Mouse (Mus musculus) lung, postnatal 14 days (tissue): ENCODE data around the gene Ppt1.

Source experiments
- DNase-seq: peaks from one replicate; pipeline ENCODE4 v3.0.0; 2021

The Ppt1 gene

GRCm38 (mm10) chr4:122871269-122871668 is 35.2 kb downstream of the Ppt1 start:
- no peak for DNase-seq

DNA sequence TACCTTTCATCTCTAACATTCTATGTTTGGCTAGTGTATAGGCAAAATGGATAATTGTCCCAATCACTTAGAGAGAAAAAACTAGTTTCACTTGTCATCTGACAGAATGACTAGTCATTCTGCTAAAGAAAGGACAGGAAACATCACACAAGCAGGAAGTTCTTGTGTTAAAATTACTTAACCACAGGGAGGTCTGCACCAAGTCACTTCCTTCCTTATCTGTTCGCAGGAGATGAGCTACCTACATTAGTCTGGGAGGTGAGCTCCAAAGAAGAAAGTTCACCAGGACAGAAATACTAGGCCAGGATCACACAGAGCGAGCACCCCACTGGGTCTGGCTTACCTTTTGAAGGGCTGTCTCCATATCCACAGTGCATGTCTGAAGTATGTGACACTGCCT is 35.9 kb downstream of the Ppt1 start:
- DNase-seq = no peak

- no peak for DNase-seq
These were observed 37.0 kb downstream of the Ppt1 start for GRCm38 (mm10) chr4:122873003-122873402.

DNA sequence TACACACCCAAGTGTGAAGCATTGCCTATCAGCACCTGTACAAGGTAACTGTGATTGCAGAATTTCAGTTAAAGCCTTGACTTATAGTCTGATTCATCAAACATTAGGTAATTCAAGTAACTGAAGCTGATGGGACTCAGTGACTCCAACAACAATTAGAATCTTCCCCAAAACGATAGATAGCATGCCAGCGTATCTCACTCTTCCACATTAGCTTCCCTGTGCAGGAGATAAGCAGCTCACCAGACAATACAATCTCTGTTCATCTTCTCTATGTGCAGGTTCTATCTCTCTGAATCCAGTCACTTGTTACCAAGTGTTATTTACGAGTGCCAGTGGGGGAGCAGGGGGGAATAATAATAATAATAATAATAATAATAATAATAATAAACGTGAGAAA is 37.5 kb downstream of the Ppt1 start:
- DNase-seq = no peak

DNA sequence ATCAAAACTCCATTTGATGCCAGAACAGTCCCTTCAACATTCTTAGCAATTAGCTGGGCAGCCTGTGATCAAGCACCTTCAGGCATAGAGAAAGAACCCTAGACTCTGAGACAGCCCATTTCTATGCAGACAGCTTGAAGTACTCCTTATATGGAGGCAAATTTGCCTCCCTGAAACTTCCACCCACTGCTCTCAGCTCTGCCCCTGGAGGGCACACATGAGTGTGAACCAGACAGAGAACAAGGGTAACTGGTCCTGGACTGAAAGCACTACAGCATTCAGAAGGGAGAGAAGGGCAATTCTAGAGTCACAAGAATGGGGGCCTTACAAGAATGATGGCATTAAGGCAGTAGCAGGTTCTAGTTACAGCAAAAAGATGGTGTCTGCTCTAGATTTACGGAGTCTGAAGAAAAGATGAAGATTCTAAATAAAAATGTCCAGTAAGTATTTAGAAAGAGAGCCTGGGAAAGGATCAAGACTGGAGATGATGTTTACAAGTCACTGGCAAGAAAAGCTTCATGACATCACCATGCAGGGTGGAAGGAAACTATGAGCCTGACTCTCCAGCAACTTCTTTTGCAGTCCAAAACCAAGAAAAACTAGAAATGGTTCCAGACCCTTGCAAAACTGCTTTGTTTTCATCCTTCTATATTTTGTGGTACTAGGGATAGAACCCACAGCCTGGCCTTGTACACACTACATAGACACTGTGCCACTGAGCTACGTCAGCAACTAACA is 42.5 kb downstream of the Ppt1 start:
- peak; percentile 19 for DNase-seq

GRCm38 (mm10) chr4:122882544-122882943 is 46.5 kb downstream of the Ppt1 start:
- no peak for DNase-seq

- no peak for DNase-seq
These were observed 47.3 kb downstream of the Ppt1 start for GRCm38 (mm10) chr4:122883294-122883693.

DNA sequence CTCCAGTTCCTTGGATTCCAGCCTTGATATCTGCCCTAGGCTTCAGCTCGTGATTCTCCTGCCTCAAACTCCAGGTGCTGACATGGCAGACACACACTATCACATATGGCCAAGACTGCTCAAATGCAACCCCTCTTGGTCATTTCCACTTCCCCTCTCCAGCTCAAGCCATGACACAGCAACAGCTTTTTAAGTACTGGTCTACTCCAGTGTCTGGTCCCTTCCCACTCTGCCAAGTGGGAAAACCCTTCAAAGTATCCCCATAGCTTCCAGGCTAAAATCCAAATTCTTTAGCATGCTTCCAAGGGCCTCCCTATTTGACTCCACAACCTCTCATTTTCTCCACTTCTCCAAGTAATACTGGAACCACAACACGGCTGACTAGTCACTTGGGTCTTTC is 48.0 kb downstream of the Ppt1 start:
- DNase-seq = no peak

DNA sequence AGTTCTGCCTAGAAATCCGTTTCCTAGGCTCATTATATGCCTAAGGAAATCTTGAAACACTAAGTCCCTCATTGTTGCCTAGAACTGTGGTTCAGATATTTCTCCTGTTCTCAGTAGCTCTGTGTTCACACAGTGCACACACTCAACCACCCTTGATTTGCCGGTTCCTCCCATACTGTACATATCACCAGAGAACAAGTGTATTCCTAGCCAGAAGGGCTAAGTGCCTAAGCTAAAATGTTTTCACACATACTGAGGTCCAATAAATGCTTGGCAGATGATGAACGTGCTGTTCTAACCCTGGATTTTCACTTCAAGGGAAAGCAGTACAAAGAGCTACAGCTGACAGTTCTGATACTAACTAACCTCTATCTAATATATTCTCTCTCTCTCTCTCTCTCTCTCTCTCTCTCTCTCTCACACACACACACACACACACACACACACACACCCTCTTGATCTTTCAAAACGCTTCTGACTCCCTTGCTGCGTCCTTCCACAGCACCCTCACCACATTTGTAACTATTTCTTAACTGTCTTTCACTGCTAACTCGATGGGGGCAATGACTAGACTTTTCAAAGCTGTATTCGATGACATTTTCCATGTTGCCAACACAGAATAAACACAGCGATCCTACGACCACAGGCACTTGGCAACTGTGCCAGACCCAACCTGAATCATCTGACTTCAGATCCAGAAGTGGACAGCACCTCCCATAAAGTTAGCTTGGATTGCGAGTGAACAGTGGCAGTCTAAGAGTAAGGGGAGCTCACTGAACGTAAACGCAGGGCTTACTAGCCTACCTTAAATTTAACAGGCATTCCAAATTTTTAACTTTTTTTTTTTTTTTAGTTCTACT is 48.7 kb downstream of the Ppt1 start:
- peak; percentile 34 for DNase-seq

GRCm38 (mm10) chr4:122885768-122886578 is 49.9 kb downstream of the Ppt1 start, which contains the start of gene Cap1:
TSS of gene Cap1 (minus strand) at chr4:122886056.
- peak; percentile 97 for DNase-seq

DNA sequence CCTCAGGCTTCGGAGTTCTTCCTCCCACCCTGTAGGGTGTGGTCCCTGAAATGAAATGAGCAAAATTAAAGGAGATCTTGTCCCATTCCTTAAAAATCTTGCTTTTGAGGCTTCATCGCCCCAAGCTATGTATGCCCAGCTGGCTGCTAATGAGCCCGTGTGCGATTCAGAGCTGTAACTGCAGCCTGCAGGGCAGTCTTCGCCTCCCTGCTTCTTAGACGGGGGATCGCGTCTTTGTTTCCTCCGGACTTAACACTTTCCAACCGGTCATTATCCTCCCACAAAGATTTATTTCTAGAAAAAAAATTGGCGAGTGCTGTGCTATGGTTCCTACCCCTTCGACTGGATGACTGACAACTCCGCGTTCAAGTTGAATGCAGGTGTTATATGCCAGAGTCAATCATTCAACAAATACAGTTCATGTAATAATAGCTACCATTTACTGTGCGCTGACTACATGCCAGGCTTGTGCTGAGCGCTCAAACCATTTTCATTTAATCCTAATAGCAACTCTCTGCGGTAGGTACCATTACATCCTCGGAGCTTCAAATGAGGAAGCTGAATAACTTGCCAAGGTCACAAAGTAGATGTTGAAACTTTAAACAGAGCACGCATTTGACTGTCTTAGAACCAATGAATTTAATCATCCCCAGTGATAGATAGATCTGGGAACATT is 50.7 kb downstream of the Ppt1 start:
- DNase-seq = no peak

- no peak for DNase-seq
These were observed 51.3 kb downstream of the Ppt1 start for GRCm38 (mm10) chr4:122887336-122887735.

- peak; percentile 65 for DNase-seq
These were observed 54.9 kb downstream of the Ppt1 start for GRCm38 (mm10) chr4:122890881-122891481.

GRCm38 (mm10) chr4:122891597-122891996 is 55.6 kb downstream of the Ppt1 start:
- DNase-seq = no peak

GRCm38 (mm10) chr4:122892157-122892556 is 56.1 kb downstream of the Ppt1 start:
- no peak for DNase-seq

DNA sequence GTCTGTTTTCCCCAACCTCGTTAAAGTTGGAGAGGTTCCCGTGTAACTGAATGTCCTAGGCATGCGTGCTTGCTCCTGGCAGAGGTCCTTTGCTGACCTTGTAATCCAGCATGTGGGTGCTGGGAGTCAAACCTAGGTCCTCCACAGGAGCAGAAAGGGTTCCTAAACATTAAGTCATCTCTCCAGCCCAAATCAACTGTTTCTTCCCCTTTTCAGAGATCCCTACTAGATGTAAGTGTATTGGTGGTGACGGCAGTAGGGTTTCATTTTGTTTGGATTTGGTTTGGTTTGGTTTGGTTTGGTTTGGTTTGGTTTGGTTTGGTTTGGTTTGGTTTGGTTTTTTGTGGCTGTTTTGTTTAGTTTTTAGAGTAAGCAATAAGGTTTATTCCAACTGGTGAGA is 61.7 kb downstream of the Ppt1 start:
- DNase-seq = no peak

GRCm38 (mm10) chr4:122898313-122898712 is 62.3 kb downstream of the Ppt1 start:
- peak; percentile 76 for DNase-seq

DNA sequence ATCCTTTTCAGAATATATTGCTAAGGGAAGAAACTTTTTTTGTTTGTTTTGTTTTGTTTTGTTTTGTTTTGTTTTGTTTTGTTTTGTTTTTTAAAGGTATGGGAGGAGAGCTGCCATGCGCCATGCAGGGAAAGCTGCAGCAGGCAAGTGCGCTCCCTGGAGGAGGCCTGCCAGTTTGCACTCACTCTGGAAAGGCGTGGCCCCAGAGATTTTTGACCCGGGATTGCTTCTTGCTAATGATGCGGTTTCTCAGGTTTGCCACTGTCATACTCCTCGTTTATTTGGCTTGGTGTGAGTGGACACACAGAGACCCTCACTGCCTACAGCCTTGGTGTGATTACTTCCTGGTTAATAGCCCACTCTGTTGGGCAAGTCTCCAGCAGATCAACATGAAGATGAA is 66.1 kb downstream of the Ppt1 start:
- no peak for DNase-seq

GRCm38 (mm10) chr4:122903709-122904108 is 67.7 kb downstream of the Ppt1 start:
- no peak for DNase-seq

DNA sequence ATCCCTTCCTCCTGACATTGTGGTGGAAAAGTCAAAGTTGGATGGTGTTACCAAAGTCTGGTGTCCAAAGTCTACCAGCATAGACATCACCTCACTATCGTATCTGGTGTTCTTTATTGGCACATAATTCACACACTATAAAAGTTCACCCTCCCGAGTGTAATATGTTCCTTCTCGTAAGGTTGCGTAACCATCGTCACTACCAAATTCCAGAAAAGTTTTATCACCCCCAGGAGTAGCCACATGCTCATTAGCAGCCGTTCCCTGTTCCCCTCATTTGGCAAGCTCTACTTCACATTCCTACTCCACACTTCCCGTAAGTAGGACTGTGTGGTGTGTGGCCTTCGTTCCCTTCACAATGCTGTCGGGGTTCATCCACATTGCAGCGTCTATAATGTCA is 69.3 kb downstream of the Ppt1 start:
- no peak for DNase-seq
